Mouse (Mus musculus) hindbrain, postnatal 0 days (tissue): Measurements from ENCODE around the gene Foxn2. TPM values are rescaled to one million over a fixed set of nuclear protein-coding genes. Genes with fewer than 3 reads are reported as not detected.

Source experiments
- ATAC-seq: fragments of 200-750 bp; cut with Nextera tagmentation; 2 replicates; pipeline ENCODE4 v1.8.0; 2017; ENCODE audit warnings: mild to moderate bottlenecking, moderate TSS enrichment, moderate library complexity
- DNase-seq: peaks from one replicate; pipeline ENCODE4 v3.0.0-alpha.2; 2015; ENCODE audit warnings: low spot score
- H3K27ac ChIP-seq: fragments of 300-500 bp; sonication (generic); 2 replicates; pipeline ENCODE4 v1.5.1; 2014; ENCODE audit warnings: mild to moderate bottlenecking
- H3K27me3 ChIP-seq: fragments of 300-500 bp; sonication (generic); 2 replicates; pipeline ENCODE4 v1.6.1; 2014; ENCODE audit warnings: low read length, mixed read lengths; ENCODE audit not compliant: insufficient read depth
- H3K36me3 ChIP-seq: fragments of 300-500 bp; sonication (generic); 2 replicates; pipeline ENCODE4 v1.6.1; 2014; ENCODE audit warnings: low read length, mixed read lengths; ENCODE audit not compliant: insufficient read depth
- H3K4me1 ChIP-seq: fragments of 300-500 bp; sonication (generic); 2 replicates; pipeline ENCODE4 v1.6.1; 2014; ENCODE audit warnings: antibody characterized with exemption, low read length, mixed read lengths; ENCODE audit not compliant: insufficient read depth
- H3K4me2 ChIP-seq: fragments of 300-500 bp; sonication (generic); 2 replicates; pipeline ENCODE4 v1.6.1; 2014; ENCODE audit warnings: low read depth, mild to moderate bottlenecking, low read length, moderate library complexity, mixed read lengths
- H3K4me3 ChIP-seq: fragments of 300-500 bp; sonication (generic); 2 replicates; pipeline ENCODE4 v1.5.1; 2014; ENCODE audit warnings: low read length
- H3K9ac ChIP-seq: fragments of 300-500 bp; sonication (generic); replicated peaks from 2 replicates; pipeline ENCODE4 v1.6.1; 2014; ENCODE audit warnings: mild to moderate bottlenecking, low read length, moderate library complexity, mixed read lengths
- H3K9me3 ChIP-seq: fragments of 300-500 bp; sonication (generic); 2 replicates; pipeline ENCODE4 v1.6.1; 2016; ENCODE audit warnings: low read length, mixed read lengths
- CTCF ChIP-seq: IDR thresholded peaks from 2 replicates; pipeline ENCODE4 v1.5.1; 2016; ENCODE audit warnings: antibody characterized with exemption, control low read depth, low read depth
- WGBS: fragments of 180-500 bp; shearing (Covaris S2); extraction: QIAGEN DNeasy Blood & Tissue Kit; methylation state at CpG from one replicate; pipeline ENCODE4 v1.1.7; 2014; 5-methylcytosine and 5-hydroxymethylcytosine counted together
- polyA plus RNA-seq: library from polyadenylated mRNA; unstranded; fragments of >200 nt; fragmentation: Nextera tagmentation; extraction: Ambion mirVana; gene quantifications from 2 replicates; pipeline ENCODE4 v1.2.1, GENCODE M21; 2015
- total RNA-seq: library from RNA; depleted of rRNA; stranded (reverse); fragments of >200 nt; gene quantifications from 2 replicates; pipeline ENCODE4 v1.2.3, GENCODE M21; 2014

Gene Foxn2
- total and polyA plus RNA-seq, 2 experiments from 2014 or later: 8.0 to 17.1 TPM

DNA sequence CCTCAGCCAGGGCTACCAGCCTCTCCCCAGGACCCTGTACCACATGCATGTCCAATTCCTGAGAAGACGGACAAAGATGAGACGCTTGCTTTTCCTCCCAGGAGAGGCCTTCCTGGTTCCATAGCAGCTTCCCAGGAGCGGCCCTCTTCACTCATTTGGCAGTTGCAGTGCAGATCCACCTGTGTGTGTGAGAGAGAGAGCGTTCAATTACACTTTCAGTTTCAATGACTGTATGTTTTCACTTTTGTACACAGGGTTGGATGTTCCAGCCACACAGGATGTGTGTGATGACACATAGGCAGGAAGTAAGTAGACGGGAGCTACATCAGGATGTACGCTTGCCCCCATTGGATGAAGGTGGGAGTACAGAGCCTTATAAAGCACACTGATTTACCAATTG lies 37.2 kb upstream of the Foxn2 start:
- H3K4me1 ChIP-seq: peaks cover 4% of the 10 kb centered on the region; the same call in 1 of the 2 replicates
- ATAC-seq: no peak; the same call in 1 of the 2 replicates
- WGBS: 77% methylated on average over 6 of the region's 6 CpGs
- H3K27ac ChIP-seq: no peak overlapping the region
- no peak for TF ChIP-seq CTCF
- H3K4me2 ChIP-seq: no peak overlapping the region
- no peak overlapping the region for H3K9ac ChIP-seq
- DNase-seq: no peak
- H3K27me3 ChIP-seq: no peaks in the 10 kb centered on the region
- no peaks in the 10 kb centered on the region for H3K9me3 ChIP-seq
- no peak overlapping the region for H3K4me3 ChIP-seq
- no peaks in the 10 kb centered on the region for H3K36me3 ChIP-seq

DNA sequence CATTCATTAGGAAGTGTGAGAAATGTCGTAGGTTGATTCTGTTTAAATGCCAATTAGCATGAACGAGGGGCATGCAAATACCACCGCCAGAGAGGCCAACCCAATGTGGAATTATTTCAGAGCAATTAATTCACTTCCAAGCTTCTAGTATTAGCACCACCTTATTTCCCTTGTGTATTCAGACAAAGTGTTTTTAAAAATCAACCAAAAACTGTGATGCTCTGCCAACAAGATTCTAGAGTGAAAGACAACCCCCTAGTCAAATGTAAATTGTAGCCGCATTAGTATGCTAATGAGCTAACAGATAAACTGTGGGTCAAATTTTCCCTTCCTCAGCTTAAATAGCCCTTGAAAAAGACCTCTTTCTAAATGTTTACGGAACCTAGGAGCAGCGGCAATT lies 36.0 kb upstream of the Foxn2 start:
- 12% methylated on average over 6 of the region's 6 CpGs for WGBS
- Histone ChIP-seq H3K4me2 (peak overlapping the region; percentile 34), H3K4me1 (peaks cover 4% of the 10 kb centered on the region; the same call in 1 of the 2 replicates), H3K27me3 (no peaks in the 10 kb centered on the region), H3K9ac (no peak overlapping the region), H3K27ac (no peak overlapping the region), H3K4me3 (no peak overlapping the region), H3K9me3 (no peaks in the 10 kb centered on the region), H3K36me3 (no peaks in the 10 kb centered on the region)
- ATAC-seq: no peak
- no peak for TF ChIP-seq CTCF
- no peak for DNase-seq

GRCm38 (mm10) chr17:88405076-88405475 lies 35.4 kb upstream of the Foxn2 start:
- TF ChIP-seq CTCF: no peak
- DNase-seq (no peak), ATAC-seq (no peak)
- WGBS: 33% methylated on average over 19 of the region's 19 CpGs
- no peaks in the 10 kb centered on the region for H3K36me3 ChIP-seq
- no peak overlapping the region for H3K27ac ChIP-seq
- H3K9me3 ChIP-seq: no peaks in the 10 kb centered on the region
- H3K4me3 ChIP-seq: no peak overlapping the region
- H3K4me1 ChIP-seq: peaks cover 3% of the 10 kb centered on the region; the same call in 1 of the 2 replicates
- peak overlapping the region; percentile 34 for H3K4me2 ChIP-seq
- no peaks in the 10 kb centered on the region for H3K27me3 ChIP-seq
- H3K9ac ChIP-seq: no peak overlapping the region

DNA sequence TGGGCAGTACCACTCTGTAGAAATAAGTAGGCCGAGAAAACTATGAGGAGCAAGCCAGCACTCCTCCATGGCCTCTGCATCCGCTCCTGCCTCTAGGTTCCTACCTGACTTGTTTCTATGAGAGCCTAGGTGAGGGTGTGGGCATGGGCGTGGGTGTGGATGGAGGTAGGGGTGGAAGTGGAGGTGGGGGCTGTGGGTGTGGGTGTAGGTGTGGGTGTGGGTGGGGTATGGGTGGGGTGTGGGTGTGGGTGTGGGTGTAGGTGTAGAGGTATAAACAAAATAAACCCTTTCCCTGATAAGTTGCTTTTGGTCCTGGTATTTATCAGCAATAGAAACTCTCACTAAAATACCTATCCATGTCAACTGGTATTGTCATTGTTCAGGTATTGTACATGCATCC lies 30.8 kb upstream of the Foxn2 start:
- Histone ChIP-seq H3K4me1 (no peaks in the 10 kb centered on the region; the same call in 1 of the 2 replicates), H3K27me3 (no peaks in the 10 kb centered on the region), H3K9ac (no peak overlapping the region), H3K27ac (no peak overlapping the region), H3K4me3 (no peak overlapping the region), H3K36me3 (no peaks in the 10 kb centered on the region), H3K4me2 (no peak overlapping the region), H3K9me3 (no peaks in the 10 kb centered on the region)
- 93% methylated on average over 3 of the region's 3 CpGs for WGBS
- DNase-seq (no peak), ATAC-seq (no peak)
- TF ChIP-seq CTCF: no peak

GRCm38 (mm10) chr17:88413155-88413836 lies 27.2 kb upstream of the Foxn2 start:
- no peaks in the 10 kb centered on the region for H3K36me3 ChIP-seq
- no peaks in the 10 kb centered on the region for H3K27me3 ChIP-seq
- H3K9ac ChIP-seq: no peak overlapping the region
- TF ChIP-seq CTCF: no peak
- H3K4me3 ChIP-seq: no peak overlapping the region
- H3K4me1 ChIP-seq: no peaks in the 10 kb centered on the region
- no peak for DNase-seq
- 86% methylated on average over 1 of the region's 1 CpGs for WGBS
- H3K4me2 ChIP-seq: no peak overlapping the region
- H3K9me3 ChIP-seq: no peaks in the 10 kb centered on the region
- no peak overlapping the region for H3K27ac ChIP-seq
- no peak for ATAC-seq

DNA sequence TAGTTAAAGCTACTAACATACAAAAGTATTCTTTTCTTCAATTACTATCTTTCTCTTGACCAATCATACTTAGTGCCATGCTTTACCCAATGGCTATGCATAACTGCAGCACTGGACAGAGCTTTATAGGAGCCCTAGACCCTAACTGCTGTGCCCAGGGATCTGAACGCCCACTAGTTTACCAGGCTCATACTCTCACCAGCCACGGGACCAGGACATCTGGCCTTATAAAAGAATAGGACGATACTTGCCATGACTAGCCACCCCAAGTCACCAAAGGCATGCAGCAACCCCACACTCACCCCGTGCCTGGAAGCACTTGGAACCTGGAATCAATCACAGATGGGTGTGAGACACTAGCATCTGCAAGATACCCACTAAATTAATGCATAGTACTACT lies 20.1 kb upstream of the Foxn2 start:
- ATAC-seq: no peak
- Histone ChIP-seq H3K4me2 (no peak overlapping the region), H3K27me3 (no peaks in the 10 kb centered on the region), H3K4me3 (no peak overlapping the region), H3K9ac (no peak overlapping the region), H3K4me1 (no peaks in the 10 kb centered on the region), H3K27ac (no peak overlapping the region), H3K36me3 (no peaks in the 10 kb centered on the region), H3K9me3 (no peaks in the 10 kb centered on the region)
- no peak for TF ChIP-seq CTCF
- WGBS: 87% methylated on average over 4 of the region's 4 CpGs
- DNase-seq: no peak

- 83% methylated on average over 6 of the region's 6 CpGs for WGBS
Observed at GRCm38 (mm10) chr17:88421246-88421645, 19.3 kb upstream of the Foxn2 start.

More at GRCm38 (mm10) chr17:88421246-88421645, 19.3 kb upstream of the Foxn2 start:
- no peaks in the 10 kb centered on the region for H3K36me3 ChIP-seq
- no peaks in the 10 kb centered on the region for H3K27me3 ChIP-seq
- H3K27ac ChIP-seq: no peak overlapping the region
- no peak overlapping the region for H3K9ac ChIP-seq
- no peak for ATAC-seq
- no peaks in the 10 kb centered on the region for H3K9me3 ChIP-seq
- DNase-seq: no peak
- no peak for TF ChIP-seq CTCF
- H3K4me1 ChIP-seq: no peaks in the 10 kb centered on the region
- H3K4me3 ChIP-seq: no peak overlapping the region
- no peak overlapping the region for H3K4me2 ChIP-seq
